Mouse (Mus musculus) neutrophil, adult 5-6 weeks (primary cell): ENCODE results near the gene Tubg2. TPM values are rescaled to one million over a fixed set of nuclear protein-coding genes. Genes with fewer than 3 reads are reported as not detected.
"Not testable (repeated sequence)": the region's sequence is repeated elsewhere in the genome, so short reads cannot be mapped to it uniquely, and the experiment has no call there.

Source experiments
- ATAC-seq: fragments of 151-379, 151-347 bp; 2 replicates; pipeline ENCODE4 v1.8.0; 2017; ENCODE audit warnings: mild to moderate bottlenecking, moderate TSS enrichment; ENCODE audit not compliant: insufficient number of reproducible peaks, poor library complexity, low FRiP score, severe bottlenecking; ENCODE audit errors: extremely low read depth
- total RNA-seq: library from RNA; stranded (forward); fragments of 200-1000 nt; gene quantifications from 2 replicates; pipeline ENCODE4 v1.2.3, GENCODE M21; 2017

Gene Tubg2
- 0.35 TPM in 1 of 2 replicates, not detected in the other for total RNA-seq

DNA sequence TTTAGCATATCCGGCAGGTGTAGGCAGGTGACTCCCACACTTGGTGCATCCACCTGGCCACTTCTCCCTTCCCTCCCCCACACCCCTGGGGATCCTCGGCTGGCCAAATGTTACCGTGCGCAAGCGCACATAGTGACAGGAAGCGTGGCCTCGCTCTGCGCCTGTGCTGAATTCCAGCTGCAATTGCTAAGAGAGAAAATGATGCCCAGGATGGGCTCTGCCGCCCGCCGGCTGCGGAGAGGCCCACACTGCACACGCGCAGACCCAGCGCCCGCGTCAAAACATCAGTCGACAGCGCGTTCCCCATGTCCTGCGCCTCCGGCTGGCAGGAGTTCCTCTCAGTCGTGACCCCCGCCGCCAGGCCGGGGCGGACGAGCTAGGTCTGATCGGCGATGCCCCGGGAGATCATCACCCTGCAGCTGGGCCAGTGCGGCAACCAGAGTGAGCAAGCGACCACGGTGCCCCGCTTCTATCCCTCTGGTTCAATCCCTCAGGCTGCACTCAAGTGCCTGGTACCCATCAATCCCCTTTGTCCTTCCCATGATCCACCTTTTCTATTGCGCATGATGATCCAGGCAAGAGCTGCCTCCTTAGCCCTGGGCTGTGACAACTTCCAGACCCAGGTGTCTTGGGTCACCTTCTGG lies at the start of gene Tubg2:
Tubg2 (plus strand) TSS at position 180 of the 644 bp plus-strand sequence.
- peak; percentile 50; the same call in 1 of the 2 replicates for ATAC-seq

DNA sequence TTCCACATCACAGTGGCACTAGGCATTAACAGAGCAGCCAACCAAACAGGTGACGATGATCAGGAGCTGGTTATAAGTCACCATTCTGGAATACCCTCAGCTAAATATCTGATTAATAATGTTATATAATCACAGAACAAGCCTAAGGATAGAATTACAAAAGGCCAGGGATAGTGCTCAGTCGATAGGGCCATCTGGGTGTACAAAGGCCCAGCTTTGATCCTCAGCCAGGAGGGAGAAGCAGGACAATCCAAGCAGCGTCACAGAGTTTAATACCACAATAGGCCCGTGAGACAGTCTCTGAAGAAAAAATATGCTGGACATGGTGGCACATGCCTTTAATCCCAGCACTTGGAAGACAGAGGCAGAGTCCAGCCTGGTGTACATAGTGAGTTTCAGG lies 46.4 kb upstream of the Tubg2 start:
- ATAC-seq, result no peak

DNA sequence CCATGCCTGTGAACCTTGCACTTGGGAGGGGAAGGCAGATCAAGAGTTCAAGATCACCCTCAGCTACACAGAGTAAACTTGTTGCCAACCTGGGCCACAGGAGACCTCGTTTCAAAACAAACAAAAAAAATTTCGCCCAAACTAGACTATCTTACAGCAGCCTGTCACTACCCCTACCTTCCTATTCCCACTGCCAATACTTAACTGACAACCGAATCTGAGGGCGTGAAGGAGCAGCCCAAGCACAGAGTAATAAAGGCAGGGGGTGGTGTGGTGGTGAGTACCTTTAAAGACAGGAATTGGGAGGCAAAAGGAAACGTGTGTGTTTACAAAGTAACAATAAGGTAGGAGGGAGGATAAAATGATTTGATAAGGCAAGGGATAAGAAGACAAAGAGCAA lies 45.0 kb upstream of the Tubg2 start:
- no peak for ATAC-seq

DNA sequence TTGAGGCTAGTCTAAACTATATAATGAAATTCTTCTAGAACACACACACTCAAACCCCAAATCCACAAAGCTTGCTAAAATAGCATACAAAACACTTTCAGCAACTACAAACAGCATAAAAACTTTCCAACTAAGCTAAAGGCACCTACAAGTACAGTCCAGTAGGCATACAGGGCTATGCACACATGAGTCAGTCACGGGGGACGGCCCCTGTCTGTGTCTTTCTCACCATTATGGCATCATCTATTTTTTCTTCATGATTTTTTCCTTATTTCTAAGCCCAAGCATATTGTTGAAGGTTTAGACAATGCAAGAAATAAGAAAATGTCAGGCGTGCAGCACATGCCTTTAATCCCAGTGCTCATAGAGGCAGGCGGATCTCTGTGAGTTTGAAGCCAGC lies 44.5 kb upstream of the Tubg2 start:
- ATAC-seq, result no peak

DNA sequence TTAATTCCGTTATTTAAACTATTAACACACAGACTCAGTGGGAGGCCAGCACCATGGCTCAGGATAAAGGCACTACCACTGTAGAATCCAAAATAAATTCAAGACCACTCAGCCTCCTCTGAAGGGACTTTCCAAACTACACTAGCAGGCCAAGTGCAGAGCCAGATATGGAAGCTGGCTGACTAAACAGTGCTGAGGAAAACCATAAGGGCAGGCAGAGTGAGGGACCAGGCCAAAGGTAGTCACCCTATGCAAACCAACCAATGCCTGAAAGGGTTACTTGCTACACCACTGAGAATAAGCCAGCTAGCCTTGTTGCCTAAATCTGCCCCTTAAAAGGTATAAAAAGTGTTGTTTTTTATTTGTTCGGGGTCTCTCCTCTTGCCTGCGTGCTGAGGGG lies 43.5 kb upstream of the Tubg2 start:
- no peak for ATAC-seq

DNA sequence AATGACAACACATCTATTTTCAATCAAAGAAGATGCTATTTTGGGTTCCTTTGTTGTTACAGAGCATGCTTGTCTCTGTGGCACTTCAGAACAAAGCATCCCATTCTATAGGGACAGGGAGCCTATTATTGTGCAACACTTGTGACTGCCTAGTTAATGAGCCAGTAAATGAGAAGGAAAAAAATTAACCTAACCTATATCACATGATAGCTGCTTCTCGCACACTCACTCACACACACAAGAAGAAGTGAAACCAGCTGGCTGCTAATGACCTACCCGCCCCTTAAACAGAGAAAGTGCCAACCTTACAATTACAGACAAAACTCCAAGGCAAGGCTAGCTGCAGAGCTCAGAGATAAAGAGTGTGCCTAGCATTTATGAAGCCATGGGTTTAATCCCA lies 40.1 kb upstream of the Tubg2 start:
- ATAC-seq, result peak; percentile 46; the same call in 1 of the 2 replicates

DNA sequence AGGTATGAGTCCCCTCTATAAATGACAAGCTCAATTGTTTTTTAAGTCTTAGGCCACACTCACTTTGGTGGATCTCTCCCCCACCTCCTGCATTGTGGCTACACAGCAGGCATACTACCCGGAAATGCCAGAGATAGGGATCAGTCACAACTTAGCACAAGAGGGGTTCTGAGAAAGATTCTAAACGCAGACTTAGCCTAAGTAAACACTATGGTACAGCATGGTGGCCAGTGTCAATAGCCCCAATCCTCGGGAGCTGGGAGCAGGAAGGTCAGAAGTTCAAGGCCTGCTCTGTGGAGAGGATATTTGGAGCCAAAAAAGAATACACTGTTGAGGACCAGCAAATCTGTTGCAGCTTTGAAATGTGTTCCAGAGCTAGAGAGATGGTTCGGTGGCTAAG lies 37.6 kb upstream of the Tubg2 start:
- ATAC-seq, result no peak

DNA sequence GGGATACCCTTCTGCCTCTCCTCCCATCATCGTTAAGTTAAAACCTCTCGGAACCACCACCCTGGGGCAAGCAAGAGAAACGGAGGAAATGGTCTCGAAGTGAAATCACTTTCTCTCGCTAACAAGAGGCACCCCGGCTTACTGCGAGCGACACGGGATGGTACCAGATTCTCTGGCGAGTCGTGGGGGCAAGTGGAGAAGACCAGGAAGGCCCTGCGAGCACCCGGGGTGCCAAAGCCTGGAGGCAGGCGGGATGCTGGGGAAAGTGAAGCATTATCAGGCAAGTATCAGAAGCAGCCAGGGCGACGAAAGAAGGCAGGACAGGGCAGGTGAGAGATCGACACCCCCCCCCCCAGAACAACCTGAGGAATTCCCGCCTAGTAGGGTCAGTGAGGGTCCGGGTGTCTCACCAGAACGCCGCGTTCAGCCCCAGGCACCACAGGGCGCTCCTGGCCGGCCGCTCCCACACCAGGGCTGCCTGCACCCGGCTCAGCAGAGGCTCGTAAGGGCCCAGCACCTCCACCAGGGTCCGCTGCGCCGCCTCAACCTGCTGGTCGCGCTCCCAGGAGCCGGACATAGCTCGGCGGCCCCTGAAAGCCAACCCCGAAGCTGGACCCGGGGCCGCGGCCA lies 36.5 kb upstream of the Tubg2 start:
- ATAC-seq, result no peak; the same call in 1 of the 2 replicates

DNA sequence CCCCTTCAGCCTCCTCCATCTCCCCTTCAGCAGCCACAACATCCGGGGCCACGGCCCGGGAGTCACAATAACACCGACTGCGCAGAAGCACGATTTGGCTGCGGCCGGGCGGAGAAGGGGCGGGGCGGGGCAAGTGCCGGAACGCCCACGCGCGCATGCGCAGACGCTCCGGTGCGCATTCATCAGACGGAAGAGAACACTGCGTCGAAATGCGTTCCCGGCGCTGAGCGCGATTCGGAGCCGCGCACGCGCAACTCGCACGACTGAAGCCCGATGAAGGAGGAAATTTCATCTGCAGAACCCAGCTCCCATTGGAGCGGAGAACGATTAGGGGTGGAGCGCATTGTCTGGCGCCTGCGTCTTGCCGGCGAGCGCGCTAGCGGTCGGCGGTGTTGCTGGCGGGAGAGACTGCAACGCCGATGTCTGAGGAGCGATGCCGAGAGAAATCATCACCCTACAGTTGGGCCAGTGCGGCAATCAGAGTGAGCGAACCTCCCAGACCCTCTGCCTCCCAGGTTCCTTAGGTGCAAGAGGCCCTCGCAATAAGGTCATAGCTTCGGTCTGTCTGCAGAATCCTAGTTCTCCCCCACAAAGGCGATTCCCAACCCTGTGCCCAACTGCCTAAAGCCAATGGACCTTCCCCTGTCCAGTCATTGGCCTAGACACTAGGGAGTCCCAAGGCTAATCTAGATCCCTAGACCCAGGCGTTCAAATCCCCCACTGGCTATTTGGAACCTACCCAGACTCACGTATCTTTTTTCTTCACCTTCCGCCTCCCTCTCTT lies 35.8 kb upstream of the Tubg2 start, which contains the start of the genes Retreg3 and Tubg1:
Retreg3 (minus strand) TSS at position 133 of the 784 bp plus-strand sequence.
Tubg1 (plus strand) TSS at position 178 of the 784 bp plus-strand sequence.
- ATAC-seq, result peak; percentile 87

DNA sequence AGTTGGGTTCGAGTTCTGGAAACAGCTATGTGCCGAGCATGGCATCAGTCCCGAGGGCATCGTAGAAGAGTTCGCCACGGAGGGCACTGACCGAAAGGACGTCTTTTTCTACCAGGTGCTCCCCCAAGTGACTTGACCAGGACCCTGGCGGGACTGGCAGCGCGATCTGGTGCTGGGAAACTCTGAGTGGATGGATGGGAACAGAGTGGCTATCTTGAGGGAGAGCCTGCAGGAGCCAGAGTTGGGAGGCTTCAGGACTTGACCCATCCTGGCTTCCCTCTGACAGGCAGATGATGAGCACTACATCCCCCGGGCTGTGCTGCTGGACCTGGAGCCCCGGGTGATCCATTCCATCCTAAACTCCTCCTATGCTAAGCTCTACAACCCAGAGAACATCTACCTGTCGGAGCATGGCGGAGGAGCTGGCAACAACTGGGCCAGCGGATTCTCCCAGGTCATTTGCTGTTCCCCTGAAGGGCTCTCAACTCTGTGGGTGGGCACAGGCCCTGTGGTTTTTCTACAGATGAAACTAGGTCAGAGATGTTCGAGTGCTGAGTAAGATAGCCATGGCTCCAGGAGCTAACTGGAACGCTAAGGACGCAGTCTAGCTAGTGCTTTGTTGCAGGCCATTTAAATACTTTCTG lies 35.0 kb upstream of the Tubg2 start:
- no peak for ATAC-seq

DNA sequence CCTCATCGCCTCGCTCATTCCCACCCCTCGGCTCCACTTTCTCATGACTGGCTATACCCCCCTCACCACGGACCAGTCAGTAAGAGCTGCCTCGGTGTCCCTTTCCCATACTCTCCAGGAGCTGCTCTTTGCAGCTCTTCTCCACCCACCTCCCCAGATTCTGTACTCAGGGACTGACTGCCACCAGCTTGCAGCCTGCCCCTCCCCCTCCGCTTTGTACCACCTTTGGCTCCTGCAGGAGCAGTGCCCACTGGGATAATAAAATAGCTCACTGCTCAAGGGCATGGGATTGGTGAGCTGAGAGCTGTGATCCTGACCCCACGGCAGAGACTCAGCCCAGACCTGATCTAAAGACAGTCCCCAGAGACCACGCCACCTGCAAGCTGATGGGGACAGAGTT lies 31.2 kb upstream of the Tubg2 start:
- ATAC-seq, result not testable (repeated sequence)

DNA sequence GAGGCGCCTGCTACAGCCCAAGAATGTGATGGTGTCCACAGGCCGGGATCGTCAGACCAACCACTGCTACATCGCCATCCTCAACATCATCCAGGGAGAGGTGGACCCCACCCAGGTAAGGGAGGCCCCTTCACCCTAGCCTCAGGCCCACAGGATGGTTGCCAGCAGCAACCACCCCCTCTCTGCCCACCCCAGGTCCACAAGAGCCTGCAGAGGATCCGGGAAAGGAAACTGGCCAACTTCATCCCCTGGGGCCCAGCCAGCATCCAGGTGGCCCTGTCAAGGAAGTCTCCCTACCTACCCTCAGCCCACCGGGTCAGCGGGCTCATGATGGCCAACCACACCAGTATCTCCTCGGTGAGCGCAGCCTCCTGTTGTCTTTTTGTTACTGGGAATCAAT lies 30.7 kb upstream of the Tubg2 start:
- ATAC-seq, result not testable (repeated sequence)

DNA sequence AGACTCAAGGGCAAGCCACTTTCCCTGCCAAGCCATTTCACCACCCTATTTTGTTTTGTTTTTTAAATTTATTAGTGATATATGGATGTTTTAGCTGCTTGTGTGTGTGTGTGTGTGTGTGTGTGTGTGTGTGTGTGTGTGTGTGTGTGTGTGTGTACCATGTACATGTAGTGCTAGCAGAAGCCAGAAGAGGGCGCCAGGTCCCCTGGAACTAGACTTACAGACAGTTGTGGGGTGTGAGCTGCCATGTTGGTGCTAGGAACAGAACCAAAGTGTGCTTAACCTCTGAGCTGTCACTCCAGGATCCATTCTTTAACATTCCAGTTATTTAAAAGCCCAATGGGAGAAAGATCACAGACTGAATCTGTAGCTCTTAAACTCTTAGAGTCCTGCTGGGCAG lies 28.6 kb upstream of the Tubg2 start:
- ATAC-seq, result no peak

DNA sequence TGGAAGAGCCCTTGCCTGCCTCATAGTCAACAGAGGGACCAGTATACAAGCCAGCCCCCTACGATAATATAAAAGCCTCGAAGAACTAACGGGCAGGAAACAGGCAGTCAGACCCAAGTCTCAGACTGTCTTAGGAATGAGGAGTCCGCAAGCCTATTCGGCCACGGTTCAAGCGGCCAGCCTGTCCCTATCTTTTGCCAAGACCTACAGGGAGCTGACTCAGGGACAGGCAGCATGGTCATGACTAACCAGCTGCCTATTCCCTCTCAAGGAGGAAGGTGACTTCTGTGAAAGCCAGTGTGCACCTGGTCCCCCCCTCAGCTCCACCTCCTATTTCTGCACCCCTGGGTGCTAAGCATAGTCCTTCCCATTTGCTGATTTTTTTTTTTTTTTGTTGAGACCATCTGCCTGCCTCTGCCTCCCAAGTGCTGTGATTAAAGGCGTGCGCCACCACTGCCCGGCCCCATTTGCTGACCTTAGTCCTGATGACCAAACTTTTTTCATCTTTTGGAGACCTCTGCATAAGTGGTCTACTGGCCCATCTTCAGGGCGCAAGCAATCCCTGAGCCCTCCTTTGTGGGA lies 26.6 kb upstream of the Tubg2 start:
- no peak for ATAC-seq

DNA sequence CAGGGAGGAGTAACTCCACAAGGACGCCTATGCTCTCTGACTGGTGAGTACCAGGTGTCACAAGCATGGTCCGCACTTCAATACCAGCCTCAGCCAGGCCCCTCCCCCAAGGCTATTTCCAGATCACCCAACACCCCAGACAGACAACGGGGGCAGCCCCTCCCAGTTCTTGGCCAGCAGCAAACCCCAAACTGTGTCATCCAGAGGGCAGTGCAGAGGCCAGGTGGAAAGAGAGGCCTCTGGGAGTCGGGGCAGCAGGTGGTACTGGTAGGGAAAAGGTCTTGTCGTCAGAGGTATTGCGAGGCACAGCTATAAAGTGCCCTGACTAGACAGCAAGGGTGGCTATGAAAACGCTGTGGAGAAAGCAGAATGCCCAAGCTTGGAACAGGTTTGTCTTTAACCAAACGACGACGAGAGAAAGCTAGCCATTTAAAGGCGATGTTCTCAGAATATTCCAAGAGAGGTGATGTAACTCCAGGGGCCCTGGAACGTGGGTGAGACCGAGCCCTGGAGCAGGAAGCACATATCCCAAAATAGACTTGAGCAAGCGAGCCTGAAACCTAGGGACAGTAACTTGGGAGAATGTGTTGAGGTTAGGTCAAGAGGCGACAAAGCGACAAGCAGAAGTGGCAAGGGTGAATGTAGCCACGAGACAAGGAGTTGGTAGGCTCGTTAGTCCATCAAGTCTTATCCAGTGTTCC lies 25.5 kb upstream of the Tubg2 start:
- no peak for ATAC-seq

DNA sequence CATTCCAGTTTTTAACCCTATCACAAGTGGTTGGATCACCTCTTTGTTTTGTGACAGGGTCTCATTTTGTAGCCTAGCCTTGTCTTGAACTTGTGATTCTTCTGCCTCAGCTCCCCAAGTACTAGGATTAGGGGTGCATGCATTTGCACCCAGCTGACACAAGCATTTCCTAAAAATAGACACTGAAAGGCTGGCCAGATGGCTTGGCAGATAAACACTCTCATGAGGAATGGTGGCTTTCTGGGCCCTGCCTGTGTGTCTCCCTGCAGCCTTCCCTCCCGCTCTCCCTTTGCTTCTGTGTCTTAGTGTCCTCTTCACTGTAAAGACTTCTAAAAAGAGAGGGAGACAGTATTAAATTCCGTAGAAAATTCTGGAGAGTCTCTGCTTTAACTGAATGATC lies 24.5 kb upstream of the Tubg2 start:
- ATAC-seq, result no peak

DNA sequence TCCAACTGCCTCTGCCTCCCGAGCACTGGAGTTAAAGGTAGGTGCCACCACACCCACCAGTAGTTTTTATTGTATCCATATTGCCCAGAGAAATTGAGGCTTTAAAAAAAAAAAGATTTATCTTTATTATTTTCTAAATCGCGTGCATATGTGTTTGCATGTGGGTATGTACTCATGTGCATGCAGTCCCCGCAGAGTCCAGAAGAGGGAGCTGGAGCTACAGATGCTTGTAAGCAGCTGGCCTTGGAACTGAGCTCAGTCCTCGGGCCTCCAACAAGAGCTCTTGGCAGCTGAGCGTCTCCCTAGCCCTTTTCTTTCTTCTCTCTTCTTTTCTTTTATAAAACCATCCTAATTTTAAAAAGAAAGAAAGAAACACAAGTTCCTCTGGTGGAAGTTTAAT lies 24.0 kb upstream of the Tubg2 start:
- no peak for ATAC-seq

DNA sequence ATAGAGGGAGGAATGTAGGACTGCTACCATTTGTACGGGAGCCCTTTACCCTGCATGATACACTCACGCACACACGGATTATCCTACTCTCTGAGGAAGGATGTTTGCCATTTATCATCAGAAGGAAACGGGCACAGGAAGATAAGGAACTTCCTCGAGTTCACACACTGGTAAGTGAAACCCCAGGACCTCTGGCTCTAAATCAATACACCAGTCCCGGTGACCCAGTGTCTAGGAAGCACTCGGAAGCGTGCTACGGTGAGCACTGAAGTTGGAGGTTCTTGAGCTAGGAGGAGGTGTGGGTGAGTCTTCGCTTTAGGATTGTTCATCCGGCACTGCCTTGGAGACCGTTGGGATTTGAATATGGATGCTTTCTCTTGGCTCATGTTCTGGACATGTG lies 22.7 kb upstream of the Tubg2 start:
- no peak for ATAC-seq
